Mouse (Mus musculus) neutrophil, adult 83 days (primary cell): ENCODE data around the gene Psen1. TPM values are rescaled to one million over a fixed set of nuclear protein-coding genes. Genes with fewer than 3 reads are reported as not detected.

Experiments
- total RNA-seq, 2 experiments: library from RNA; stranded (reverse); gene quantifications; one replicate each; pipeline ENCODE4 v1.2.4; 2023

The Psen1 gene
- total RNA-seq, result 100 to 1,000 TPM; 122 to 126 TPM

GRCm38 (mm10) chr12:83687934-83688315, at the start of gene Psen1:
Psen1 (plus strand) TSS chr12:83688152.

GRCm38 (mm10) chr12:83763311-83764043, 75.5 kb downstream of the Psen1 start, which contains the start of gene Papln:
Papln (plus strand) TSS chr12:83763634.

Other genes with a start within 250 kb of the Psen1 start
- gene Dpf3, start 200.4 kb upstream of the Psen1 start, total RNA-seq, result 1 to 10 TPM; 2.3 to 2.6 TPM
- 1 to 10 TPM; 5.8 to 5.9 TPM for gene Dcaf4, start 167.7 kb upstream of the Psen1 start, total RNA-seq
- gene Zfyve1, start 90.9 kb upstream of the Psen1 start, total RNA-seq, result 10 to 100 TPM; 23.8 to 28.0 TPM
- gene Rbm25, start 56.9 kb upstream of the Psen1 start, total RNA-seq, result 100 to 1,000 TPM; 124 to 135 TPM
- not detected for gene Papln, start 75.5 kb downstream of the Psen1 start, total RNA-seq
- gene Numb, start 233.8 kb downstream of the Psen1 start, total RNA-seq, result 100 to 1,000 TPM; 107 to 116 TPM